Mouse (Mus musculus): ENCODE results near the gene 7530416G11Rik.

7530416G11Rik gene

DNA sequence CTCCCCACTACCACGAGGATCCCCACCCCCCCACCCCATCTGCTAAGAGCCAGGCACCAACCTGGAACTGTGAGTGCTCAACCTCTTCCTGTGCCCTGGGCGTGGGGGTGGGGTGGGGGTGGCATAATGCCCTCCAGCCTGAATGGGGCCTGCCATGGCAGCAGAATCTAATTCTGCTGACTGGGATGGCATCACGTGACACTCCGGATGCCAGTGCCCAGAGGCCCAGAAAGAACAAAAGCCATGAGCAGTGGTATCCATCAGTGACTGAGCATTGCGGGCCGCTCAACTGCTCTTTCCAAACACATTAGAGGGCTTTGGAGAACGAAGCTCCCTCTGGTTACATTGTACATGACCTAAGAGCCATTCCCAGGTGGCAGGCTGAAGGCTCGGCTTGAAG lies at the start of gene 7530416G11Rik:
Gene 7530416G11Rik (minus strand): TSS at position 101 of the 400 bp plus-strand sequence.
- DNase-seq (ENCODE audit: low read depth) = no peak

DNA sequence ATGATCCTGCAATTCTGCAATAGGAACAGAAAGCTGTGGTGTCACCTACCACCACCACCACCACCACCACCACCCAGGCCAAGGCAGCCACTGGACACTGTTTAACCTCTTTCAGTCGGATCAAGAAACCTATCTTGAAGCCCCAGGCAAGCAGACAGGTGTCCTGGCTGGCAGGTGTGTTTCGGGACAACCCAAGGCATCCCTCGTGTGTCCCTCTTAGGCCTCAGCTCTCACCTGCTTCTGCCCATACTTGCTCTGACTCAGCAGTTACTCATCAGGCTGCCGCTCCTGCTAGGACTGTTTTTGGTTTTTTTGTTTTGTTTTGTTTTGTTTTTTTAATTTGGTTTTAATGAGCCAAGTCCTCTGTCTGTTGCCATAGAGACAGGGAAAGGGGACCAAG lies 43.5 kb upstream of the 7530416G11Rik start:
- no peak for DNase-seq (ENCODE audit: low read depth)

DNA sequence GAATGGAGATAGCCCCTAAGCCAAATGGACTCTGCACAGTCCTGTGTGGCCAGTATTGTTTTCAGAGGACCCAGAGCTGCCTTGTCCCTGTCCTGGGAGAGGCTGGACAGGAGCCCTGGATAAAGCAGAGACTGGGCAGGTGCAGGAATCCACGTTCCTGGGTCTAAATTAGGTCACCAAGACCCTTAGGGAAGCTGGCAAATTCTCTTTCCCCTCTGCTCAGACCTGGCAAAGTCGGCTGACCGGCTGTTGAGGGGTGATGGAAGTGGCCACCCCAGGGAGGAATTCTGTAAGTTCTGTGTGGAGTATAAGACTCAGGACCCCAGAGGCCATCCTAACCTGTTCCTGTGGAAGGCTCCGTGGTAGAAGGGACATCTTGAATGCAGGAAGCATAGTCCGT lies 42.3 kb upstream of the 7530416G11Rik start:
- no peak for DNase-seq (ENCODE audit: low read depth)

DNA sequence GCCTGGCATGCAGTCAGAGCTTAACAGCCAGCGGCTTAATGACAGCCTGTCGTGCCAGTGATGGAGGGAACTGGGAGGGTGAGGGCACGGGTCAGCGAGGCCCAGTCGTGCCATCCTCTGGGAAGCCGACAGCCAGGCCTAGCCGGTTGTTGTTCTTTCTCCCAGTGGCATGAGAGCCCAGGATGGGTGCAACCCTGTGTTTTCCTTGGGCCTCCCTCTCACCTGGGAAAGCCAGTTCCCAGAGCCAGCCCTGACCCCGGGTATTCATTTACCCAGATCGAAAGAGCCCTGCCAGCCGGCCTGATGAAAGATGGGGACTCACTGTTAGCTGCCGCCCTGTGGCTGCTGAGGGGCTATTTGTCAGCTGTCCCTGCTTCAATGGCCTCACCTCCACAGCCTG lies 35.1 kb upstream of the 7530416G11Rik start:
- no peak for DNase-seq (ENCODE audit: low read depth)

DNA sequence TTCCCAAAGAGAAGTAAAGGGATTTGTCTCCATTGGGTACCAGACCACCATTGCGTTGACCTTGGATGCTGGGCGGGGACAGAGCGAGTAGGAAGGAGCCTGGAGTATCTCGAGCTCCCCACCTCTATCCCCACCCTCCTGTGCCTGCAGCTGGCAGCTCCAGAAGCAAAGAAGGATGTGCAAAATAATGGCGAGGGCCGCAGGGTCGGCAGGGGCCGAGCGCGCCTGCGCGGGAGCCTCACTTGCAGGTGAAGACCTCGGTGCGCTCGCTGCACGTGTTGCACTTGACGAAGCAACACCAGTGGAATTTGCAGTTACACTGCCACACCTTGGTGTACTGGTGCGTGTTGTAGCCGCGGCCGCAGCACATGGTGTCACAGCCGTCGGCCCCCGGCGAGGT lies 34.1 kb upstream of the 7530416G11Rik start:
- DNase-seq (ENCODE audit: low read depth) = no peak

DNA sequence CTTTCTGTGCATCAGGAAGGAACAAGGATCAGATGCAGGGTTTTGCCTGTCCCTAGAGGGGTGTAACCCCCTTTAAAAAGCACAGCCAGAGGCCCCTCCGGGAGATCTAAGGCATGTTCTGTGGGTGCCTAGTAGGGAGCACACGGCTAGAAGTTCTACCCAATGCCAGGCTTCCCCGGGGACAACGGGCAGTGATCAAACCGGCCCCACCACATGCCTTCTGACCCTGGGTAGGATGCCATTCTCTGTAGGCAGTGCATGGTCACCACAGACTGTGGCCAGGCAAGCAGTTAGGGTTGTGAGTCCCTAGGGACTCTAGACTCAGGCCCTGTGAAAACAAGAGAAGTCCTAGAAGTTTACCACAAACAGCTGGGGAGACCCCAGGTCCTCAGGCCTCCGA lies 31.6 kb upstream of the 7530416G11Rik start:
- DNase-seq (ENCODE audit: low read depth) = no peak

DNA sequence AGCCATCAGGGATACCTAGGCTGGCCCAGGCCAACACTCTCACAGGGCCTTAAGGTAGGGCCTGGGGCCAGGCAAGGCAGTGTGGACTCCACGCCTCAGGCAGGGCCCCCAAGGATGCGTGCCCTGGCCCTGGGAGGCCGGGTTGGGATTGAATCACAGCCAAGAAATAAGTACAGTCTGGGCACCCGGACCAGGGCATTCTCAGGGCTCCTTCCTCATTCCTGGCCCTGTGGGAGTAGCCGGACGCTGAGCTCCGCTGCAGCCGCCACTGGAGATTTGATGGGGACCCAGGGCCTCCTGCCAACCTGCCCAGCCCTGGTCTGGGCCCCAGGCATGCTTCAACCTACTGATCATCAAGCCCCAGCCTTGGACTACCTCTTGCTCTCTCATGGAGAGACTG lies 31.2 kb upstream of the 7530416G11Rik start:
- DNase-seq (ENCODE audit: low read depth) = no peak

DNA sequence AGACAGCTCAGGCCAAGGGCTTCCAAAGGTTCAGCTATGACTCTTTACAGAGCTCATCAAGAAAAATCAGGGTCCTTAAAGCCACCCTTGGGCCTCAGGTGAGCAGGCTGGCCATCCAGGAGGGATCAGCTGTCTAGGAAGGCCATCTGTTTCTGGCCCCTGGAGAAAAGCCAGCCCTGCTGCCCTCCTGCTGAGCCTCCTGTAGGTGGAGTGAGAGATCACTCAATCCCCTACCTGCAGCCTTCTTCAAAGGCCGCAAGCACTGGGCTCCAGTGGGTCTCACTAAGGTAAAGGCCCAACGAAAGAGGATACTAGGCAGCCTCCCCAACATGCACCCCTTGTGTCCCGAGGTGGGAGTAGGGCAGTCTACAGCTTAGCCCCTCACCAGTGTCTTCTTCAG lies 29.0 kb upstream of the 7530416G11Rik start:
- no peak for DNase-seq (ENCODE audit: low read depth)

DNA sequence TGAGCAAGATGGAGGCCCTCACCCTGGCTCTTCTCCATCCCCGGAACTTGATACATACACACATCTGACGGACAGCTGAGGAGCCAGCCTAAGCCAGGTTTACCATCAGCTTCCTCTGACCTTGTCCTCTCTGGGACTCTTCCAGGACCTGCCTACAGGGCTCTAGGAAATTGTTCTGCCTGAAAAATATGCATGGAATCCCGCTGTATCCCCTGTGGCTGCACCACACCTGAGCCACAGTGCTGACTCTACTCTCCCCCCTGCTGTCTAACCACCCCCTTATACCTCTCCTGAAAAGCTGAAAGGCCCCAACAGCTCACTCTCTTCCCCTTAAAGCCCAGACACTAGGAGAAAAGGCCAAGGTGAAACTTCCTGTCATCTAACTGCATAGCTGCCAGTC lies 26.9 kb upstream of the 7530416G11Rik start:
- no peak for DNase-seq (ENCODE audit: low read depth)

DNA sequence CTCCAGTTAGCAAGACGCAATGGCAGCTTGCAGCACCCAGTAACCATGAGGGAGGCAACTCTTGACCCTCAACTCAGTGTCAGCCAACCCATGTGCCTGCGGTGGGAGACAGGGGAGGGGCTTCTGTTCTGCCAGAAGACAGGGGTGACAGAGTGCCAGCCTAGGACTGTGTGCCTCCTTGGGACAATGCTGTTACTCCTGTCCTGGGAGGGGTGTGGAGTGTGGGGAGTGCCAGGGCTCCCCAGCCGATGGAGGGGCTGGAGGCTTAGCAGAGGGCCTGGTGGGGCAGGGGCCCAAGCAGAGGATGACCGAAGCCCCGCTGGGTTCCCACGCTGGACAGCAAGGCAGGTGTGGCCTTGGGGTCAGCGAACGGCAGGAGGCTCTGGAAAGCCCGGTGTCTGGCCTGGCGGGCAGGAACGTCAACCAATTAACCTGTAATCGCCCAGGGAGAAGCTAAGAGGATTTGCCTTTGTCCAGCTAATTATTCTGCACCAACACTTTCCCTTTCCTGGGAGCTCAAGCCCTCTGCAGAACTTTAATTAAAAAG lies 21.4 kb upstream of the 7530416G11Rik start:
- no peak for DNase-seq (ENCODE audit: low read depth)

DNA sequence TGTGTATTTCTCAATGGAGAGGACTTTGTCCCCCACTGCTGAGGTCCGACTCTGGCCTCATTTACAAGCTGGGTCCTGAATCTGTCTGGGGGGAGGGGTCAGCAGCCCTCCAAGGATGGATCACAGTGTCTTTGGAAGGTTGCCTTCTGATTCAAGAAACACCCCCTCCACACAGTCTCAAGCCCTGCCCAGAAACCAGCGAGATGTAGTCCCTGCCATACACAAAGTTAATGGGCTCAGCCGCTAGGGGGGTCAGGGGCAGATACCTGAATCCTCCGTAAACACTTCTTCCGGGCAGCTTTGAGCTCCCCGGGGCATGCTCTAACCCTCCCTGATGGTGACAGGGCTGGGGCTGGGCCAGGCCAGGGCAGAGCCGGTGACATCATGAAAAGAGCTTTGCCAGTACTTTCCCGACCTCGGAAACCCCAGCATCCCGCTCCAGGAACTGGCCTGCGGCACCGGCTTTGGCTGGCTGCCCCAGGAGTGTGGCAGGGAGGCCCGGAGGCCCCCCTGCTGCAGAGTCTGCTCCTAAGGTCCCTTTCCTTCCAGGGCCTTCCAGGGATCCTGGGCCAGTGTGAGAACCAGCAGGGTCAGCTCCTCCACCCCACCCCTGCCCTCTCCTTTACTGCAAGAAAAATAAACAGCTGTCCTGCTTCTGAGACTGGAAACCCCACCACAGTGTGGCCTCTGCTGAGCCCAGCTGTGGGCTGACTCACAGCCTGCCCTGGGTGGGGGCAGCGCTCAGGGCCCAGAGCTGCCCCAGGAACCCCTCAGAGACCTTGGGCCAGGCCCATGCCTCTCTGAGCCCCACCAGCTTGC lies 20.4 kb upstream of the 7530416G11Rik start:
- no peak for DNase-seq (ENCODE audit: low read depth)

DNA sequence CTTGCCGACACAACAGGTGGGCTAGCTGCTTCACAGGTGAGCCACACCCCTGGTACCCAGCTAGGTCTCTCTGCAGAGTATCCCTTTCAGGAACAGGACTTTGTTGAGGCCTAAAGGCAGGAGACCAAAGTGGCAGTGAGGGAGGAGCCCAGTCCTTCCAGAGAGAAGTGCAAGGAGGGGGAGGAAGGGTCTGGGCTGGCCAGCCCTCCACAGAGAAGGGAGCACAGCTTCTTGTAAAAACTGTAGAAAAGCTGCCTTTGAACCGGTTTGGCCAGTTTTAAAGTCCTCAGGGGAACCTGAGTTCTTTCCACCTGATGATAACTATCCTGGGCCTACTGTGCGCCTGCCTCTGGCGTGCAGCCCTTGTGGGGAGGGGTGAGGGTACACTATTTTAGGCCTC lies 16.4 kb upstream of the 7530416G11Rik start:
- DNase-seq (ENCODE audit: low read depth) = no peak

DNA sequence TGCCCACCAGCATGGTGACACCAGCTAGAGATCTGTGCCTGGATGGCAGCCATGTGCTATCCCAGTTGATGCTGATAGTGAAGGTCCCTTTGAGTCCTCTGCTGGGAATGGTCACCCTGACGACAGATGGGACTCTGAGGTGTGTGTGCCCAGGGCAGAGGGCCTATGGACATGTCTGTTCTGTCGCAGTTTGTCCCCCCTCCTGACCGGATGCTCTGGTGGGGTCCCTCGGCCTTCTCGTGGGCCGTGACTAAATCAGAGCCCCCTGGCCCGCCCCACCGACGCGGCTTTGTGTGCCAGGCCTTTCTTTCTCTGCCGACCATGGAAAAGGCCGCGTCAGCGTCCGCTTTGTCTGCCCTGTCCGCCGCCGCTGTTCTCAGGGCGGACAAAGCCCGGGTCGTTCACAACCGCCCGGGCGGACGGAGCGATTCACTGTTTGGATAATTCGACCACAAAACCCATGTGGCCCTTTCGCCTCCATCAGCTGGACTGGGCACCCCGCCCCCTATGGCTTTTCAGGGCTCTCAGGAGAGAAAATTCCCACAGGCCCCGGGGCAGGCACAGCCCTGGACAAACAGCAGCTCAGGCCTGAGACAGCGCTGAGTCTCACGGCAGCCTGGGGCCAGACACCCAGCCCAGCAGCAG lies 4.5 kb upstream of the 7530416G11Rik start:
- no peak for DNase-seq (ENCODE audit: low read depth)

DNA sequence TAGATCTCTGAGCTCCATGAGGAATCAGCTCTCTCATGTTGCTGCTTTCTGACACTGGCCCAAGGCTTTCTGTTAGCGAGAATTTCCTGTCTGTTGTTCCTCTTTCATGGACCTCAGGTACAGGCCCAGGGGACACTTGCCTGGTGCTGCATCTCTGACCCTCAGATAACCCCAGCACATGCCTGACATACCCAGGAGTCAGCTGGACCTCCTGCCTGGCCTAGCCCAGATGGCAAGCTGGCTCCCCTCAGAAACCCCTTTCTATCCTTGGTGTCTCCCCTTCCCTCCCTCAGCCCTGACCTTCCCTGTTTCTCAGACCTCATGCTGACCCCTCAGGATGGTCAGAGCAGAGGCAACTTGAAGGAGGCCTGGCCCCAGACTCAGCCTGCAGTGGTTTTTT lies 3.7 kb upstream of the 7530416G11Rik start:
- no peak for DNase-seq (ENCODE audit: low read depth)

DNA sequence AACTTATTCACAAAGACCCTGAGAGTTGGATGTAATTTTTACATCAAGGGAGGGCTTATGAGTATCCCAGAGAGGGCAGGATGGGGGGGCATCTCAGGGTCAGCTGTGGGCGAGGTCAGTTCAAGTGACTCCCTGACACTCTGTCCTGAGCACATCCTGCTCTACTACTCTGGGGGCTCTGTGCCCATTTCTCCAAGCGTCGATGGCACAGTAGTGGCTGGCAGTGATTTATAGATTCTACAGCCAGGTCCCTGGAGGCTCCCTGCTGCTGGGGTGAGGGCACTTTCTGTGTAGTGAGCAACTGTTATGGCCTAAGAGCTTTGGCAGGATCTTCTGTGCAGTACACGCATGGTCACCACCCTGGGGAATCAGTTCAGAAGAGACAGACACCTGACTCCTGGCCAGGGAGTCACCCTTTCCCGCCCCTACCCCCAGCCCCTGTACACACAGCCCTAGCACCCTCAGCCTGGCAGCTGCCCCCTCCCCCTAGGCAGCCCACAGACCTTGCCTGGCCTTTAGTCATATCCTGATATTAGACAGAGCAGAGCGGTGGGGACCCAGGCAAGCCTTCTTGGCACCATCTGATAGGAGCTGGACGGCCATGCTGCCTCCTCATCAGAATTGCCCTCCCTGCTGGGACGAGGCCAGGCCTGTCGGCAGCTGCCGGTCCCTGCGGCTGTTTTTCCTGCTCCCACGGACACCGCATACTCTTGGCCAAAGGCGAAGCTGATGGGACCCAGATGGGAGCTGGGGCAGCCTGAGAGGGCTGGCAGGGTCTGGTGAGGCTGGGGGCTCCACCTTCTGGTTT lies 2.3 kb upstream of the 7530416G11Rik start:
- no peak for DNase-seq (ENCODE audit: low read depth)

DNA sequence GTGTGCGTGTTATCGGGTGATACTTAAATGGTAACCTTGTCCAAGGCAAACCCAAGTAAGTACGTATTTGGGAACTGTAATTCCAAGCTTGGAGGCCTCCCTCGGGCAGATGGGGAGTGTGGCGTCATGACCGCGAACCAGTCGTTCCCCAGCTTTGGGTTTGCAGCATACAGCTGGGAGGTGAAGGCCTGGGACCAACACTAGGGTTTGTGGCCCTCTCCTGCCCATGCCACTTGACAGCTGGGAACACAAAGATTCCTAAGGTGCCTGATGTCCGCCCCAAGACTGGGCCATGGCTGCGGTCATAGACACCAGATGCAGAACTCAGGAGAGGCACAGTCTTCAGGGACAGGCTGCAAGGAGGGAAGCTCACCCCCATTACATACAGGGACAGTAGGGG lies 2.8 kb downstream of the 7530416G11Rik start:
- no peak for DNase-seq (ENCODE audit: low read depth)

DNA sequence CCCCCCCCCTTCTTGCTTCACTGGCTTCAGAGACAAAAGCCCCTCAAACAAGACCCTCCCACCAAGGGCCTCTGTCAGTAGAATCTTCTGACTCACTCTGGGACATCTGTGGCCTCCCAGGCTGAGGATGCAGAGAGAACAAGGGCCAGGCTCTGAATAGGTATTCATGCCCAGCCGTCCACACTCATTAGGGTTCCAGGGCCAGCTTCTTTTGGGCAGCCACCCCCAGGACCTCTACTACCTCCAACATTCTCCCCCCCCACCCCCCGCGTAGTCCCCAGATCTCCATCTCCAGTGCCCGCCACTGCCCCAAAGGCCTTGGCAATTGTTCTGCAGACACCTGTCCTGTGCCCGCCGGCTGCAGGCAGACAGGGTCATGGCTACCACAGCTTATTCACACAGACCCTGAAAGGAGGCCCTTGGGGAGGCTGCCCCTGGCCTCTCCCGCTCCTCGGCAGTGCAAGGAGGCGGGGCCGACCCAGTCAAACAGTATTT lies 5.0 kb downstream of the 7530416G11Rik start:
- DNase-seq (ENCODE audit: low read depth) = no peak

DNA sequence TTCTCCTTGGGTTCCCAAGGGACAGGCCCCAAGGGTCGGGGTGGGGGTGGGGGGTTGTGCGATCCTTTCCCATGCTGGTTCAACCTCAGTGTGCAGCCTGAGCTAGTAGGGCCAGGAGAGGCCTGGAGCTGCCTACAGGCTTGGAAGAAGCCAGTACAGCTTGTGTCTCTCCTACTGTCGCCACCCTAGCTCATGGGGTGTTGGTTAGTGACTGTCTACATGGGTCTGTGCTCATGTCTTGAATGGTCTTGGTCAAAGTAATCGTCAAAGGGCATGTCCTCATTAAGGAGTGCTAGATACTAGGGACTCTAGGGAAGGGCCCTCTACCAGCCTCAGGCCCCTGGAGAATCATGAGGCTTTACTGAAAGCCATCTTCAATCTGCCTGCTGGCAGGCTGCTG lies 5.5 kb downstream of the 7530416G11Rik start:
- DNase-seq (ENCODE audit: low read depth) = no peak

DNA sequence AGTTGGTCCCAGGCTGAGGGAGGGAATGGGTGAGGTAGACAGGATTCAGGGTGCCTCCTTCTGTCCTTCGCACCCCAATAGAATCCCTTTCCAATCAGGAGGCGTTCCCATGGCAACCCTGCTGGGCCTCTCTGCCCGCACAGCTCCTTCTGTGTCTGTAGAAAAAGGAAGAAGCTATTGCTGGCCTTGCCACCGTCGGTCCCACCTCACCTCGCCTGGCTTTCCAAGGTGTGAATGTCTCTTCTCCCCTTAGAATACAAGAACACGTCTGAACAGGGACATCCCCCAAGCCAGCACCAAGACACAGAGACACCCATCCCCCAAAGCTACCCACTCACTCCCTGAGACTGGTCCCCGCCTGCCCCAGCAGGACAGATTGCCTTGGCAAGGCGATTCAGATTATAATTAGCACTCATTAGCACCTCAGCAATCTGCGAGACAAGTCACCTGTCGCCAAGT lies 8.8 kb downstream of the 7530416G11Rik start:
- DNase-seq (ENCODE audit: low read depth) = no peak

DNA sequence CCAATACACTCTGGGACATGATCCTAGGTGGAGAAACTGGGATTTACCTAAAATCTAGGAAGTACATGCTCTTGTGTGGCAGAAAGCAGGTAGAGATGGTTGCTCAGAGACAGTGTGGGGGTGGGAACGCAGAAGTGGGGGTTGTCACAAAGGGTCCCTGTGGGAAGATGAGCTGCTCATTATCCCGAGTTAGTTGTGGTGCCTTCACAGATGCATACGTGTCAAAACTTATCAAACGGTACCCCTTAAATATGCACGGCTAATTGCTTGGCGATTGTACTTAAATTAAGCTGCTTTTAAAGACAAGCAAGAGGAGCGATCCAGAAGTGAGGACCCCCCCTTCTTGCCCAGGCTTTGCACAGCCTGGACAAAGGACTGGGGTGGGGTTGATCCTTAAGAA lies 13.3 kb downstream of the 7530416G11Rik start:
- no peak for DNase-seq (ENCODE audit: low read depth)

DNA sequence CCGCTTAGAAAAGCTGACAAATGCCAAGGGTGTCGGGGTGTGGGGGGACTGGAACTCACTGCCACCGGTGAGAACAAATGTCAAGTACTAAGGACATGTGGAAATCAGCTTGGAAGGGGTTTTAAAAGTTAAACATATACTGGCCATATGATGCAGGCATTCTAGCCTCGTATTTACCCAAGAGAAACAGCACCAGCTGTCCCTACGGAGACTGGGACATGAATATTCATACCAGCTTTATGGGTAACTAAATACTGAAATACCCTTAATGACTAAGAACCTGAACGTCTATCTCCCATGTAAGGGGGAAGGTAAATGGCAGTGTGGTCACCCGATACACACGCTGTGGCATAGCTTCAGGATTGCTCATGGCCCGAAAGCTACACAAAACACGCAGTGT lies 14.1 kb downstream of the 7530416G11Rik start:
- no peak for DNase-seq (ENCODE audit: low read depth)

DNA sequence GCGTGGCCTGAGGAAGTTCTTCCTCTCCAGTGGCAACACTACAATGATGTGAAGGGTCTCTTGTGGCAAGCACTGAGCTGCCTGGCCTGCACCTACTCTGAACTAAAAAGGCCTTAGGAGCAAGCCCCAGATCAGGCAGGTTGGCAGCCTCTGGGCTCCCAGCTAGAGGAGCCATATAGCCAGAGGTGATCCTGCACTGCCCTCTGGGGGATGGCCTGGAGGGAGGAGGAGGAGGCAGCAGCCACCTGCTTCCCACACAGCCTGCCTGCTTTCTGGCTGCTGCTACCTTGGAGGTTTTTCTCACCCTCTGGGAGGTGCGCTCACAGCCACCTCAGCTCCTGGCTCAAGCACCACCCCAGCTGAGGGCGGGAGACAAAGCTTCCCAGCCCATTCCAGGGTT lies 22.4 kb downstream of the 7530416G11Rik start:
- no peak for DNase-seq (ENCODE audit: low read depth)
